Comparison of ENCODE assay signal across 15 mouse cellular contexts in genomic region chr4:115881183-115881582, GRCm38 (mm10). TPM values are rescaled to one million over a fixed set of nuclear protein-coding genes. Genes with fewer than 3 reads are reported as not detected.
DNase-seq lines count a peak whose midpoint lies in the region; ATAC-seq lines count a peak whose summit lies in the region.
"Had no signal": no experiment of that assay in that cellular context is flagged by ENCODE, and none has a peak within 500 bp of the region (broad histone marks: within the 10 kb centered on the region; RNA-seq: fewer than 3 reads in every experiment).

No protein-coding gene starts in this region.

- H3K36me3 ChIP-seq in forebrain, embryonic 10.5 days (replicated peaks): peaks cover 6% of the 10 kb centered on the region; the same call in 1 of the 2 replicates
- H3K36me3 ChIP-seq in midbrain, embryonic 14.5 days (ENCODE audit: control insufficient read depth, insufficient read depth, low read length): no peaks in the 10 kb centered on the region

- H3K4me2 ChIP-seq in midbrain, embryonic 14.5 days (ENCODE audit: low read length): 0 out of 2 replicates have a peak overlapping the region, but pooled peaks have one; percentile 7
- H3K4me2 ChIP-seq: limb, embryonic 13.5 days had no signal

- H3K27ac ChIP-seq in forebrain, embryonic 10.5 days: peak overlapping the region; percentile 86
- H3K27ac ChIP-seq in midbrain, embryonic 14.5 days (replicated peaks; ENCODE audit: low read depth, low read length): peak overlapping the region; percentile 65; the same call in 1 of the 2 replicates
- H3K27ac ChIP-seq: limb, embryonic 13.5 days had no signal

- H3K4me3 ChIP-seq in forebrain, embryonic 10.5 days: no peak overlapping the region
- H3K4me3 ChIP-seq in midbrain, embryonic 14.5 days (replicated peaks; ENCODE audit: low read depth, low read length): no peak overlapping the region
- H3K4me3 ChIP-seq: erythroblast, embryonic 14.5 days; limb, embryonic 13.5 days had no signal

- H3K27me3 ChIP-seq in forebrain, embryonic 10.5 days (ENCODE audit: poor library complexity, severe bottlenecking): peaks cover 50% of the 10 kb centered on the region
- H3K27me3 ChIP-seq in midbrain, embryonic 14.5 days (ENCODE audit: control insufficient read depth, insufficient read depth, low read length): no peaks in the 10 kb centered on the region

- H3K4me1 ChIP-seq in forebrain, embryonic 10.5 days: peaks cover 58% of the 10 kb centered on the region
- peaks cover 49% of the 10 kb centered on the region for H3K4me1 ChIP-seq in midbrain, embryonic 14.5 days (ENCODE audit: control insufficient read depth, insufficient read depth, low read length)

- 7% methylated on average over 1 of the region's 1 CpGs for WGBS in forebrain, embryonic 10.5 days
- WGBS in midbrain, embryonic 14.5 days: 0% methylated on average over 1 of the region's 1 CpGs

- peak; percentile 31; the same call in 1 of the 2 replicates for ATAC-seq in midbrain, embryonic 14.5 days (ENCODE audit: low FRiP score, low TSS enrichment)
- ATAC-seq: intestine, embryonic 16.5 days had no signal

- no peak overlapping the region for H3K9ac ChIP-seq in midbrain, embryonic 14.5 days (replicated peaks; ENCODE audit: low read length)
- H3K9ac ChIP-seq: limb, embryonic 13.5 days had no signal

- peak; percentile 77 for DNase-seq in brain, adult 2 months (ENCODE audit: low read depth, low spot score)
- peak; percentile 46 for DNase-seq in forebrain, embryonic 10.5 days (ENCODE audit: extremely low spot score, low spot score)
- peak; percentile 31 for DNase-seq in layer of hippocampus, adult 11-12 months (ENCODE audit: low spot score)
- peak; percentile 88 for DNase-seq in midbrain, embryonic 14.5 days
- DNase-seq in gastrocnemius, adult 8-10 months (ENCODE audit: low spot score in 2 of 2): no peak
- no peak for DNase-seq in kidney, postnatal 14 days
- no peak for DNase-seq in heart, postnatal 4 days
- DNase-seq in kidney, postnatal 25 days: no peak
- DNase-seq: cerebellum, adult 11 months; lung, postnatal 14 days had no signal

- H3K9me3 ChIP-seq in forebrain, embryonic 10.5 days: no peaks in the 10 kb centered on the region
- no peaks in the 10 kb centered on the region for H3K9me3 ChIP-seq in midbrain, embryonic 14.5 days (ENCODE audit: control insufficient read depth, low read length)
- H3K9me3 ChIP-seq: limb, embryonic 13.5 days had no signal

RNA-seq across cellular contexts. Expression of gene Kncn, which starts 3.0 kb away (rescaled TPM):
- polyA plus RNA-seq in forebrain, embryonic 10.5 days (2016; fragmentation: Nextera tagmentation; extraction: Ambion mirVana): not detected in 2 replicates
- polyA plus RNA-seq in midbrain, embryonic 14.5 days (2014; fragmentation: Nextera tagmentation; extraction: Ambion mirVana): 0.15 and 0.24 TPM in 2 replicates
- total RNA-seq in gastrocnemius, adult 8-10 months (2022): not detected
- not detected for total RNA-seq in heart, postnatal 4 days (2021)
- total RNA-seq: CH12.LX; heart, adult 8-10 months had no signal
- polyA plus RNA-seq: intestine, embryonic 16.5 days; limb, embryonic 13.5 days had no signal

RNA-seq across cellular contexts. Expression of gene 6430628N08Rik, which starts 9.3 kb away (rescaled TPM):
- polyA plus RNA-seq in forebrain, embryonic 10.5 days (2016; fragmentation: Nextera tagmentation; extraction: Ambion mirVana): 0.16 TPM in 1 of 2 replicates, not detected in the other
- not detected in 2 replicates for polyA plus RNA-seq in midbrain, embryonic 14.5 days (2014; fragmentation: Nextera tagmentation; extraction: Ambion mirVana)
- total RNA-seq in gastrocnemius, adult 8-10 months (2022): not detected
- total RNA-seq in heart, postnatal 4 days (2021): not detected
- total RNA-seq: CH12.LX; heart, adult 8-10 months had no signal
- polyA plus RNA-seq: erythroblast, embryonic 14.5 days; intestine, embryonic 16.5 days; limb, embryonic 13.5 days had no signal

RNA-seq across cellular contexts. Expression of gene Mknk1, which starts 42.2 kb away (rescaled TPM):
- 26.5 and 26.8 TPM in 2 replicates for polyA plus RNA-seq in forebrain, embryonic 10.5 days (2016; fragmentation: Nextera tagmentation; extraction: Ambion mirVana)
- 16.0 and 18.0 TPM in 2 replicates for polyA plus RNA-seq in midbrain, embryonic 14.5 days (2014; fragmentation: Nextera tagmentation; extraction: Ambion mirVana)
- 10 to 100 TPM; 25.5 to 37.8 (median 27.8) TPM for total RNA-seq in gastrocnemius, adult 8-10 months (2022)
- total RNA-seq in heart, postnatal 4 days (2021): 10 to 100 TPM; 22.1 to 23.6 TPM

RNA-seq across cellular contexts. Expression of gene Mob3c, which starts 53.3 kb away (rescaled TPM):
- 2.7 and 3.9 TPM in 2 replicates for polyA plus RNA-seq in forebrain, embryonic 10.5 days (2016; fragmentation: Nextera tagmentation; extraction: Ambion mirVana)
- polyA plus RNA-seq in midbrain, embryonic 14.5 days (2014; fragmentation: Nextera tagmentation; extraction: Ambion mirVana): 2.5 and 4.1 TPM in 2 replicates
- 1 to 10 TPM; 1.5 to 4.3 (median 2.1) TPM for total RNA-seq in gastrocnemius, adult 8-10 months (2022)
- total RNA-seq in heart, postnatal 4 days (2021): 1 to 10 TPM; 6.3 to 8.1 TPM

RNA-seq across cellular contexts. Expression of gene Dmbx1, which starts 58.5 kb away (rescaled TPM):
- polyA plus RNA-seq in forebrain, embryonic 10.5 days (2016; fragmentation: Nextera tagmentation; extraction: Ambion mirVana): 1.7 and 2.3 TPM in 2 replicates
- polyA plus RNA-seq in midbrain, embryonic 14.5 days (2014; fragmentation: Nextera tagmentation; extraction: Ambion mirVana): 8.2 and 8.5 TPM in 2 replicates
- not detected for total RNA-seq in gastrocnemius, adult 8-10 months (2022)
- total RNA-seq in heart, postnatal 4 days (2021): not detected
- total RNA-seq: CH12.LX; heart, adult 8-10 months had no signal
- polyA plus RNA-seq: erythroblast, embryonic 14.5 days; intestine, embryonic 16.5 days; limb, embryonic 13.5 days had no signal

Comparison
In these comparisons a context has a peak if more than half of its experiments do, and no peak if none do; other contexts are left out.
1. DNase-seq: peak in brain, adult 2 months (single experiment), forebrain, embryonic 10.5 days (single experiment), layer of hippocampus, adult 11-12 months (single experiment) and midbrain, embryonic 14.5 days (single experiment); none in gastrocnemius, adult 8-10 months (0 of 2), kidney, postnatal 14 days (single experiment), heart, postnatal 4 days (single experiment) and kidney, postnatal 25 days (0 of 2).